Mouse (Mus musculus): Measurements from ENCODE around the gene Steap4.
"Not testable (repeated sequence)": the region's sequence is repeated elsewhere in the genome, so short reads cannot be mapped to it uniquely, and the experiment has no call there.

The Steap4 gene

DNA sequence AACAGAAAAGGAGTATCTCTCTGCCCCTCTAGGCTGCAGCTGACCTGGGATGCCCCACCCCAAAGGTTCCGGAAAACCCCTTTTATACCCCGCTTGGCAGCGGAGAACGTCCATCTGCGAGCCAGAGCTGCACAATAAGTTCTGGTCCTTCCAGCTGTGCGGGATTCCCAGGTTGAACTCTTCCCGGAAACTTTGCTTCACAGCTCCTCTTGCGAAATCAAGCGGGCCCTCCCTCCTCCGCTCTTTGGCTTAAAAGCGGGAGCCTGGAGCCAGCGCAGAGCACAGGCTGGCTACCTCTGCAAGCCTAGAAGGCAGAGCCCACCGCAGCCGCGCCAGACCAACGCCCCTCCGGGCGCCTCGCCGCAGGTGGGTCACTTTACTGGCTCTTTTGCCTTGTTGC is at the start of gene Steap4:
Gene Steap4 (plus strand): TSS at position 282 of the 400 bp plus-strand sequence.
- DNase-seq, result peak; percentile 9

DNA sequence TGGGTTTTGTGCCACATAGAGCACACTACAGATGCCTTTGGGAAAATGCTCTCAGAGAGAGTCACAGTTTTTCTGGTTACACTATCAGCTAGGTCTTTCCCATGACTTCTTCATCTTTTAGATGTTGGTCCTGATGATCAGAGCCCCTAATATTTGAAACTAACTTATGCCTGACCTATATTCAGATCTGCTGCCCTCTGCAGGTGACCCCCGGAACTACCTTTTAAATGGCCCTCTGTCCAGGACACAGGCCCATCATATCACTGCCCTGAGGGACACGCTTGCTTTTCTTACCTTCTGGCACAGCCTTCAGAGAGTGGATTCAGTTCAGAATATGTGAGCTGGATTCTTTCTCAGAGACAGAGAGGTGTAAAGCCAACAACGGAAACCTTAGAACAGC is 48.3 kb upstream of the Steap4 start:
- no peak for DNase-seq

DNA sequence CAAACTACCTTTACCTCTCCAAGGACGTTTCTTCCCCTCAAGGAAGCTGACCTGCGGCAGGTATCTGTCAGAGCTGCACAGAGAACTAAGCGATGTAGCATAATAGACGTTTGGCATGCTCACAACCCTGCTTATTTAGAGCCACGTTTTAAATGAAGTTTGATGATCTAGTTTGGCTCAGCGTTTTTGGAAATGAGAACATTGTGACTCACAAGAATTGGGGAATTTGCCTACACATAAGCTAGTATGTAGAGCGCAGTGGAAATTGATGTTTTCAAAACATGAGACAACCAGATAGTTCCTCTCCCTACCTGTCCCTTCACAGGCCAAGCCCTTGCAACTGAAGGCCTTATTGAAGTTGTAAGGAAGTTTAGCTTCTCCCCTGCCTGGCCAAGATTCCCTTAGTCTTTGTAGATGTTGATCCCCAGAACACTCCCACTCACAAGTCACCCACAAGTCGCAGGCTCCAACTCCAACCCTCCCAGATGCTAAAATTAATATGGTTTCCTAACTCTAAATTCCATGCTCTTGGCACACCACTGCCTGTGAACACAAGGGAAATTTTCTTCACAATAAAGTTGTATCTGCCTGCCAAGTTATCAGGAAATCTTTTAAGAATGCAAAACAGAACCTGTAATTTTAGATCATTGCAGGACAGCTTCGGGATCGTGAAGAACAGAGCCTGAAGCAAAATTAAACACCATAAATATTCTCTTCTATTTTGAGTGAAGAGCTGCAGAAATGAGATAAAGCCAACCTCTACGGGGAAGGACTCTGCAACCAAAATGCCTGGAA is 42.6 kb upstream of the Steap4 start:
- no peak for DNase-seq

DNA sequence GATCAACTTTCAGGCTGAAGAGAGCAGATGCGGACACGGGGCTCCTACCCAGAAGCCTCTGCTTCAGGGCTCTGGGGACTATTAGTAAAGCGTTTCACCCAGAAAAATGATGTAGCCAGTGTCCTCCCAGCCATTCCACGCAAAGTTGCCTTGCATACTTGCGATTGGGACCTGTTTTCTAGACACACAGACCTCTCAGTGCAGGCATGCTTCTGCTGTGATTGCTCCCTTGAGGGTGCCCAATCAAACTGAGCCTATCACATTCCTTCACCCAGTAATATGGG is 42.0 kb upstream of the Steap4 start:
- no peak for DNase-seq

DNA sequence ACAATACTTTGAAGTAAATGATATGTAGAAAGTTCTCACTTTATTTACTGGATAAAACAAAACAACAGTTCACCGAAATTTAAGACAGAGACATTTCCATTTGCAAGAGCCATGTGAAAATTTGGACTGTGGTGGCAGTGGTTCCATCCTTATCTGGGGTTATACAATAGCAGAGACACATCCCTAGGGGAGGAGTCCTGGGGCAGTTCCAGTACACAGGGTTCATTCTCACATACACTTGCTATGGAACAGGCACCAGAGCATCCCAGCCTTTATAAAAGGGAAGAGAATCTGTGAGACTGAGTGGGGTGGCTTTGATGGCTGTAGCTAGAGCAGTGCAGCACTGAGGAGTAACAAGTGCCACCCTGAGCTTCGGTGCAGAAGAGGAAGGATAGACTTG is 40.6 kb upstream of the Steap4 start:
- DNase-seq, result no peak

DNA sequence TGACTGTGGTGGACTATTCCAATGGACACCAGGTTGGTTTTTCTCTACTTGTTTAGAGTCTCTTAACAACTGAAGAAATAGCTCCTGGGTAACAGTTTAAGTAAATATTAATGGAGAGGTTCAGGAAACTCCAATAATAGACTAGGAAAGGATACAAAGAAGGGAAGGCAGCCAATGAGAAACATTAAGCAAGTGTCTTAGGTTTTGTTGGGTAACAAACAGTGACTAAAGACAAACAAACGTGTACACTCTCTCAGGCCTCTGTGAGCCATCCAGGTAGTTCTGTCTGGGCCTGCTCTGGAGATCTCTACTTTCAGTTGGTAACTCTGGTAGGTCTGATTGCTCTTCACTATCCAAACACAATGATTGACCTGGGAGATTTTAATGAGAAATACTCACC is 37.5 kb upstream of the Steap4 start:
- DNase-seq, result no peak

DNA sequence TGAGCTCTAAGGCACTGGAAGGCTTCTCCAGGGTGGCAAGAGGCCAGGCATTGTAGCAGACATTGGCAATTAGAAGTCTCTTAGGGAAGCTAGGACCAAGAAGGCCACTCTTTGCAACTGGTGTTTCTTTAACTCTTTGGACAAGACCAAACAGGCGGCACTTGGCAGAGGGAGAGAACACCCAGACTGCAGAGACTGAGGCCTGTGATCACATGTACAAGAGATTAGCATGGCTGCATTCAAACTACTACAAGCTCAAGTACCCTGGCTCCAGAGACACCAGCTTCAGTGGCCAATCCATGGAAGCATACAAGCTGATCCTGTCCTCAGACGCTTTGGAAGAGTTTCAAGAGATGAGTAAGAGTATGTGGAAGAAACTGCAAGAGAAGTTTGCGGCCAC is 36.6 kb upstream of the Steap4 start:
- DNase-seq, result no peak

DNA sequence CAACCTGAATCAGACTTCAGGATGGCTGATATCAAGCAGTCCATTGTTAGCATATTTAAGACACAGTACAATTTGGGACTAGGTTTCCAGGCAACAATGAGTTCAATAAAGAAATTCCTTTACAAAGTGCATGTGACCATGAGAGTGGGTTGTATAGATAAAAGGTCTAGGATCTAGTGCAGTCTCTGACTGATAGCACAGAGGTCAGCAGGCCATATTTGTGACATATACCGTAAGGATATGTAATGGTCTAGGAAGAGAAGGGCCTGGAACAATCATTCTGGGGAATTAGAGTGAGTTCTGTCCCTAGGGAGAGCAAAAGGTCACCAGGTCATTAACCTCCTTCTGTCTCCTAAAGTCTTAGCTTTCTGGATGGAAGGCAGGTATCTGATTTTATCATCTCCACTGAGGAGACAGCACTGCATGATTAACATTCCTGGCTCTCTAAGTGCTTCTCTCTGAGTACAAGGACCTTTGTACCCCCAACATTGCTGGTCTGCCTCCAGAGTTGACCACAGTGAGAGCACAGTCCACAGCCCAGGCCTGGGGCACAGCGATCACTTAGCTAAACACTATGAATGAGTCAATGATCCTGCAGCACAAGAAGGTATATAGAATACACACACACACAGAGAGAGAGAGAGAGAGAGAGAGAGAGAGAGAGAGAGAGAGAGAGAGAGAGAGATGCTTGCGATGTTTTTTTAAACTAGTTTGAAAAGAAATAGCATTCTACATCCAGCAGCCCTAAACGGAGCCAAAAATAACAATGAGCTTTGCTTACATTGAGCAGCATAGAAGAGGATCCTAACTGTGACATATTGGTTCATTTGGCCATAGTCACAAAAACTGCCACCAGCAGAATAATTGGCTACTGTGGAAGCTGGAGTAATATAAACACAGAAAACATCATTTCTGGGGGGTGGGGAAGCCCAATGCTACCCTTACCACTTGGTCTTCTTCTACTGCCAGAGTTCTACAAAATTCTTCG is 27.7 kb upstream of the Steap4 start:
- DNase-seq, result peak; percentile 53

DNA sequence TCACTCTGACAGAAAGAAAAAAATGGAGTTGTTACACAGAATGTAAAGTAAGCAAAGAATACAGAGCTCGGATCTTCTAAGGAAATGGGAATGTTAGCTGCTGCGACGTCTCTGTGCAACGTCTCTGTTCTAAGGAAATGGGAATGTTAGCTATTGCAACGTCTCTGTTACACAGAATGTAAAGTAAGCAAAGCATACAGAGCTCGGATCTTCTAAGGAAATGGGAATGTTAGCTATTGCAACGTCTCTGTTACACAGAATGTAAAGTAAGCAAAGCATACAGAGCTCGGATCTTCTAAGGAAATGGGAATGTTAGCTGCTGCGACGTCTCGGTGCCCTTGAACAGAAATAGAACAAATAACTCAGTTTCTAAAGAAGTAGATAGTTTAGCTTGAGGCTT is 26.8 kb upstream of the Steap4 start:
- DNase-seq, result not testable (repeated sequence)

DNA sequence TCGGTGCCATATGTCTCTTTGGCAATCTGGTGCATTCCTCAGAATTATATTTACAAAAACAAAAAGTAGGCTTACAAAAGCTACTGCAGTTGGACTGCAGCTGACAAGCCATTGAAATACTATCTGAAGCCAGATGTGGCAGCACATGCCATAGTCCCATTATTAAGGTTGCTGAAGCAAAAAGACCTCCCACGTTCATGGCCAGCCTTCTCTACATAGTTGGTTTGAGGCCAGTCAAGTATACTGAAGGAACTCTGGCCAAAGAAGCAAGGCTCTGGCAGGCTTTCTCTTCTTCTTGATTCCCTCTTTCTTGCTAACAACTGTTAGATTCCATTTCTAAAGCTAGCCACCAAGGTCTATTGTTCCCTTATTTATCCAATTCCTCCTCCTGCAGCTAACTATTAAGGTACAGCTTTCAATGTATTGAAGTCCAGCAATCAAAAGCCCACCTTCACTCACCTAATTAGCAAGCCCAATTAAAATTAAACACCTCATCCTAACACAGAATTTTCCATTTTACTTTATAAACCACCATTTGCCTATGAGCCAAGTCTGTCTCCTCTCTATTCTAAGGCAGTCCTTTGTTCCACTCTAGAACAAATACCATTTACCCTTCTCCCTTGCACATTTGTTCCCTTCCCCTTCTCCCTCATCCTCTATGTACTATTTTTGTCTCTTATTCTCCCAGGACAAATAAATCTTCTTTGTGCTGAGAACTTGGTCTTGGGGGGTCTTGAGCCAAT is 26.2 kb upstream of the Steap4 start:
- no peak for DNase-seq

DNA sequence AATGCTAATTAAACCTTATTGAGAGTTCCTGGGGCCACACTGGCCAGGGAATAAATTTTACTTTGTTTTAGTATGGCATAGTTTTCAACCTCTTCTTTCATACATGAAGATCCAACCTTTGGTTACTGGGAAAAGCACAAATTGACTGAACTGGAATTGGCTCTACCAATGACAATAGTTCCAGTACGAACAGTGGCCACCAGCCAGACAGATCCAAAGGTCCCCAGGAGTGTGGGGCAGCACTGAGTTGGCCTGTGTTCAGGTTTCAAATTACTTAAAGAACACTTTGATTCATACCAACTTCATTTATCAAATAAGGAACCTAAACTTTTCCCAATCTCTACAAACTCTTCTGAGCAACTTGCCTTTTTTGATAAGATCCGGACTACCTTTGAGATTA is 5.4 kb upstream of the Steap4 start:
- DNase-seq, result no peak

DNA sequence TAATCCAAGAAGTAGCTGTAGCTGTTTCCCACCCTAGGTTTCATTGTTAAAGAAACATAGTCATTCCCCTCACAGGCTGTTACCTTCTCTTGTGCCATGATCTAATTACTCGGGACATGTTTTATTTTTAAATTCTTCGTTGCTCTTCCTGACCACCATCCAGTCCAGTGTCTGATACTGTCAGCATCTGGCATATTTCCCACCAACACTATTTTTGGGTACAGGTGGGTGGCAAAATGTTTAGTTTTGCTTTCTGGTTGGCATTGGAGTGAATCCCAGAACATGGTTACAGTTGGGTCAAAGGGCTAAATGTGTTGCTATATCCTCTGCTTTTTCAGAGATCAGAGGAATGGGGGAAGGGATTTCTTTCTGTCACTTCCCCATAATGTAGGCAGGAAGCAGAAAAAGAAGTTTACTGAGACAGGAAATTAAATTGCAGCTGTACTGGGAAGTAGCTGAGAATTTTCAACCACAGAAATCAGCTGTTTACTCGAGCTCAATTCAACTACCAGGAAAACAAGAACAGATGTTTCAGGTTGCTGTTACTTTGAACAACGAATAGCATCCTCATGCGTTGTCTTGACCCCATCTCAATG is 4.8 kb upstream of the Steap4 start:
- DNase-seq, result no peak

DNA sequence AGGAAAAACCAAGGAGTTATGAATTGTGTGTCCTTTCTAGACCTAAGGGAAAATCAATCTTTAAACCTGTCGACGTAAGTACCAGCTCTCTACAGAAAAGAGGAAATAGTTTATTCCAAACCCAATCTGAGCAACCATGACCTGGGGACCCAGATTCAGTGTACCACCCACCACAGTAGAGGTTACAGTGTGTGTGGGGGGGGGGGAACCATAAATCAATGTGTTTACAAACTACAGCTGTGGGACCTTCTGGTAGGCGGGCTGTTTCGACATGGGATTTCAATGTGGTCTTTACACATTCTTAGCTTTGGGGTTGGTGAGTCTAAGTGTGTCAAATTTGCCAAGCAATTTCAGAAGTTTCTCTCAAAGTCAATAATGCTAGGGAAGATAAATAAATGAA is 2.2 kb upstream of the Steap4 start:
- DNase-seq, result no peak

DNA sequence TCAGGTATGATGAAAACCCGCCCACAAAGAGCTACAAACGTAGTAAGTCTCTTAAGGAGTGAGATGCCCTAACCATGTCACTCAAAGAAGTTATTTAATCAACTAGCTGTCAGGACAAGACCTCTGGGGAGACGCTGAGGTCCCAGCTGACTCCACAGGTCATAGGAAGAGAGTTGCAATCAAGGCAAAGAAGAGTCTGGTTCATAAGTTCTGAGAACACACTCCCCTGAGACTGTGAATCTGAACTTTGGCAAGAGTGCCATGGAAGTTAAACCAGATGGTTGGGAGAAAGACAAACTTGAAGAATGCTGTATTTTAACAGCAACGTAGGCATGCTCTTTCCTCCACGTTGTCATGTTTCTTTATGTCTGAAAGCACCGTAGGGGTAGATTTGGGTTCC is 971 bp upstream of the Steap4 start:
- DNase-seq, result no peak

DNA sequence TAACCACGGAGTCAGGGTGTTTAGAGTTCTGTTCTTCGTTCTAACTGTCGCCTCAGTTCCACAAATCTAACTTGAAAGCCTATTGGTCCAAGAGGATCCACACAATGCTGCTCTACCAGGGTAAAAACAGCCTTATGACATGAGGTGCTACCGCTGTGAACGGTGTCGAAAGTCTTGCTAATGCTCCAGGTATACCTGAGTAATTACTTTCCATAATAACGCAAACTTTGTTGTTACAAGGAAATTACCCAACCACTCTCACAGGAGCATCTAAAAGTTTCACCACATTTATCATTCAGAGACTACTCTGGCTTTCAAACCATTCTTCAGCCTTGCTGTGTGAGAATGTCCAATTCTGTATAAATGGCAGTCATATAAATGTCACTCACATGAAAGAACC is 856 bp downstream of the Steap4 start:
- no peak for DNase-seq

DNA sequence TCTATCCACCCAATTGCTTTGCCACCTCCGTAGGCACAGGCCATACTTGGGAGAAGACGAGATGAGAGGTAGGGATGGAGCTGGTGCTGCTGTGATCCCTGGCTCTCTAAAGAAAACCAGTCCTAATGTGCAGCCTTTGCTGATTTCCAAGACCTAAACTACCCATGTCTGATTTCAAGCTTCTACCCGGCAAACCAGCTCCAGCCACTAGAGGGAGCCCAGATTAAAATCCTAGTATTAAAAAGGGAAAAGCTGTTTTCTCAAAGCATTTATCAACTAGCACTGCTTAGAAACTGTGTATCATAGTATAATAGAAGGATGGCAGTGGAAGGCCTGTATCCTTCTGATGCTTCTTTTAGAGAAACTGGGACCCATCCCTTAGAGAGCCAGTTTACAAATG is 5.0 kb downstream of the Steap4 start:
- DNase-seq, result peak; percentile 56

DNA sequence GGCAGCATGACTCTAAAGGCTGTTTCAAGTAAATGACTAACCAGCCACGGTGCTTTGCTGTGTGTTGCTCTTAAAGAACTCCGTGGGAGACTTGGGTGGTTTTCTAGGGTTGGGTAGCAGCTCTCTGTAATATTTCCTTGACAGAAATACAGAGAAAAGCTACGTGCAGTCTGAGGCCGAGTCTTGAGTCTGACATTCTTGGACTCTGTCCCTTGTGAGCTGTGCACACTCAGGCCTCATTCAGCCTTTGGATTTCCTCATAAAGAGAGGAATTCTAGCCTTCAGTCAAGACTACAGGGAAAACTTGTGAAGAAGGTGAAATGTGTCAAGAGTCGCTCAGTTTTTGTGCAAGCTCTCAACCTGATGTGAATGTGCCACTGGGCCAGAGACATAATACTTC is 7.9 kb downstream of the Steap4 start:
- no peak for DNase-seq

DNA sequence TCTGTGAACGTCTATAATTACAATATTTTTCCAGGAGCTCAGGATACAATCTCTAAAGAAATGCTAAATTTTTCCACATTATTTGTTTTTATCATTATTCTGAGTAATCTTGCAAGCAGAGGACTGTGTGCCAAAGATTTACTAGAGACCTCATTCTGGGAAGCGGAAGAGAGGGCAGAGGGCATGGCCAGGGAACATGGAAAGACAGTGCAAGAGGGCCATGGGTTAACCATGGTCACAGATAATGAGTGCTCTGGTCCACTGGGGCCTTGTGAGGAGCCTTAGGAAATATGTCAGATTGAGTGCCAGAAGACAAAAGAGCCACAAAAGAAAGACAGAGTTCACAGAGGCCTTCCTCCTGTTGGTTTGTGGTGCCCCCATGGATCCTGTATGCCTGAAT is 12.0 kb downstream of the Steap4 start:
- DNase-seq, result no peak

DNA sequence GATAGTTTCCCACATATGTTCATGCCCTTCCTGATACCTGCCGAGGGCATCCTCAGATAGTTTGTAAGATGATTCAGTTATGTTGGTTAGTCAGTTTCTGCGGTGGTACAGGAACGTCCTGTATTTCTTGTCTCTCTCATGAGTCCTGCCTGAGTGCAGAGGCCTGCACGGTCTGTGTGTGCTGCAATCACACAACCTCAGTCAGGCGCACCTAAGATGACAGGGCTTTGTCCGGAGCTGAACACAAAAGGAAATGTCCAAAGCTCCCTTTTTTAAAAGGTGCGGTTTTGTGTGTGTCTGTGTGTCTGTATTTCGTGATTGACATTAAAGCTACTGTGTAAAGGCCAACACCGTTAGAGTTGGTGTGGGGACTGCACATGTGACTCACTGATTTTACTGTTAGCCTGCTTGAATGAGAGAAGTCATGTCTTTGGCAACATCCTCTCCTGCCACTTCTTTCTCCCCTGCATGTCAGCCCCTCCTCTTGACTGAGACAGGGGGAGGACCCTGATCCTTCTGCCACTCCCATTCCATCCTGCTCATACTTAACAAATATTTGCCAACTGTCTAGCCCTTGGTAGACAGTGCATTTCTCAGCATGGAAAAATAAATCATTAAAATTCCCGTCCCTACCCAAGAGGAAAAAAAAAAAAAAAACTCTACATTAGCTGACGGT is 14.4 kb downstream of the Steap4 start:
- DNase-seq, result no peak

DNA sequence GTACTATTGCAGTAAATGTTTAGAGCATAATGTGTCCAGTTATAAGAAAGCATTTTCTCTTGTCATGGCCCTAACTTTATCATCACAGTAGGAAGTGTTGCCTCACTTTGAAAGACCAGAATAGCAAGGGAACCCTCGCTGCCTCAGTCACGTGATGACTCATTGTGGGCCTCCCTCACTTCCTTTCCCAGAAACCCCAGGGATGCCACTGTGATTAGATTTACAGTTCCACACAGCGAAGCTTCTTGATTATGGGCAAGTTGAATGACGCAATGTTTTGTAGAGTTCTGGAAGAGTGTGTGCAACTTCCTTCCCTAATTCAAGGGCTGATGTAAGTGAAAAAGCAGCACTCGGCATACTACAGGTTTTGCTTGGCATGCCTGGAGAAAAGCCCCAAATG is 20.3 kb downstream of the Steap4 start:
- no peak for DNase-seq

DNA sequence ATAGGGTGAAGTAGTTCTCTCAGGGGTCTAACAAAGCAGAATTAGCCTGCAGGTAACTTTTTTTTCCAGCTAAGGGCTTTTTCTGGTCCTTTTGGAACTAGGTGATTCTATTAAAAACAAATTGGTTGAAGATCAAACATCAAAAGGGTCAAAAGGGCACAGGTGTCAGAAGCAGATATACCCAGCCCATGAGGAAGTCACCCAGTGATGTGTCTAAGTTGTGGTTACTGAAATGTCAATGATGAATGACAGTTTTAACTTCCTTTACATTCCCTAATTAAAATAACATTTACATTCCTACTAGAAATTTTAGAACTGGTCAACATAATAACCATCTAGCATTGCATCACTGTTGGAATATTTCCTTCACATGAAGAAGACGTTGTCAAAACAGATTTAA is 27.7 kb downstream of the Steap4 start:
- no peak for DNase-seq

DNA sequence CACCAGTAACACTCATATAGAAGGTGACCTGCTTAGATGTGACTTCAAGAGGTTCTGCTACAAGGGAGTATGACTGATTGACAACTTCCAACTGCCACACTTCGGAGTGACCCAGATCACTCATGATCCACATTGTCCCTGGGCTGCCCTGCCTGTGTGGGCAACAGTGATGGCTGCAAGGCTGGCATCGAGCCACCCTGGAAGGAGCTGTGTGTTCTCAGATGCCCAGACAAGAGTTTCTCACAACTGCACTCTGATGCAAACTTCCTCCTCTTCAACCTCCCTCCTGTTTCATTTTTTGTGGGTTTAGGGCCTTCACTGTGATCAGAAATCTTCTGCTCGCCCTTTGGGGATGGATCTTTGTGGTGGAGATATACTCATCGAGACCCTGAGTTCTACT is 28.2 kb downstream of the Steap4 start:
- DNase-seq, result no peak

DNA sequence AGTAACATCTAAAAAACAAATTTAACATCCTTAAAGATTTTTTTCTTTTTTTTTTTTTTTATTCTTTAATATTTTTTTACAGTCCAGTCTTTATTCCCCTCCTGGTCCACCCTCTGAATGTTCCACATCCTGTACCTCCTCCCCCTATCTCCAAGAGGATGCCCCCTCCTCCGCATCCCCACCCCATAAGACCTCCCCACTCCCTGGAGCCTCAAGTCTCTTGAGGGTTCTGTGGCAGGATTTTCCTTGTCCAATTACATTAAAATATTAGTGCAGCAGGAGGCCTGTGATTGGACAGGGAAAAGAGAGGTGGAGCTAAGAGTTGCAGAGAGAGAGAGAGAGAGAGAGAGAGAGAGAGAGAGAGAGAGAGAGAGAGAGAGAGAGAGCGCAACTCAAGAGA is 31.4 kb downstream of the Steap4 start:
- not testable (repeated sequence) for DNase-seq

Measured in kidney, adult 9 months (tissue).